Mouse (Mus musculus) lung, postnatal 0 days (tissue): Measurements from ENCODE around the gene Mccc2.

Experiments used
- CTCF ChIP-seq: IDR thresholded peaks from 2 replicates; pipeline ENCODE4 v1.5.1; 2016; ENCODE audit warnings: antibody characterized with exemption, mild to moderate bottlenecking
- EP300 ChIP-seq: IDR thresholded peaks from 2 replicates; pipeline ENCODE4 v1.6.1; 2016; ENCODE audit warnings: antibody characterized with exemption, mild to moderate bottlenecking, control low read depth

DNA sequence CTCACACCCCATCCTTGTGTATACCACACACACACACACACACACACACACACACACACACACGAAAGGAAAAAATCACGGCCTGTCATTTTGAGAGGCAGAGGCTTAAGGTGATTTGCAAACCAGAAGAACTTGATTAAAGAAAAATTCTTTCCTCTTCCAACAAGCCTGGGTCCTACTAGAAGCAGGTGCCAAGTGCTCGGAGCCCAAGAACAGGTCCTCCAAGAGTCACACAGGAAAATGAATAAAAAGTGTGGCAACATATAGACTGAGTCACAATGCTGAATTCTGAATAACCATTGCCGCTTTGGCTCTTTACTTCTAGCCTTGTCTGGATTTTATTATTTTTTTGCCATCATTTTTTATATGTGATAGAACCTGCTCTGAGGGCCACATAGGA, 53.8 kb downstream of the Mccc2 start:
- TF ChIP-seq CTCF, result no peak
- TF ChIP-seq EP300, result no peak
